Mouse (Mus musculus) embryo, embryonic 11 days (tissue): ENCODE measurements around the gene Fam192a.

Source experiments
- DNase-seq: peaks from one replicate; pipeline ENCODE4 v3.0.0-alpha.2; 2015

Fam192a gene

GRCm38 (mm10) chr8:94601607-94602385 is at the start of gene Fam192a, which contains the start of gene Rspry1:
Fam192a (minus strand) TSS chr8:94601997.
Rspry1 (plus strand) TSS chr8:94601937.
- peak; percentile 100 for DNase-seq

- no peak for DNase-seq
Measured at GRCm38 (mm10) chr8:94649496-94649895, 47.7 kb upstream of the Fam192a start.

- no peak for DNase-seq
Measured at GRCm38 (mm10) chr8:94646165-94646564, 44.4 kb upstream of the Fam192a start.

DNA sequence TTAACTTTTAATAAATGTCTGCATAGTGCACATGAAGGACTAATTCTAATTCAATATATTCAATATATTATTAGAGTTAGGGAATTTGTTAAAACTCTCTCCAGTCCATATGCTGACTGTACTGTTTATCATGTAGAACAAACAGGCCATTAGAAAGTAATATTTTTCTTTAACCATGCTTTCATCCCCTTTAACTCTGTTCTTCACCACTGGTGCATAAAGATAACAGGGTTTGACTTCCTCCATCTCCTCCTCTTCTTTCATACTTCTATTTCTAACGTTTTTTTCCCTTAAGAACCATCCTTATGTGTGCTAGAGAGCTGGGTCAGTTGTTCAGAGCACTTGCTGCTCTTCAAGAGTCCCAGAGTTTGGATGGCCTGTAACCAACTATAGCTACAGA is 43.4 kb upstream of the Fam192a start:
- no peak for DNase-seq

DNA sequence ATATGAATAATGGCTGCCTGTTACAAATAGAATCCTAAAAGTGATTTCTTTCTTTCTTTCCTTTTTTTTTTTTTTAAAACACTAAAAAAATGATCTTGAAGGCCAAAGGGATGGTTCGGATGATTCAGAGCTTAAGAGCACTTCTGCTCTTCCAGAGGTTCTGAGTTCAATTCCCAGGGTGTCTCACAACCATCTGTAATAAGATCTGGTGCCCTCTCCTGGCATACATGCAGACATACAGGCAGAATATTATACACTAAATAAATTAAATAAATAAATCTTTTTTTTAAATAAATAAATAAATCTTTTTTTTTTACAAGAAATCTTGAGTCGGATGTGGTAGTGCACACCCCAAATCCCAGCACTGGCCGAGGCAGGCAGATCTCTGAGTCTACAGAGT is 40.1 kb upstream of the Fam192a start:
- no peak for DNase-seq

DNA sequence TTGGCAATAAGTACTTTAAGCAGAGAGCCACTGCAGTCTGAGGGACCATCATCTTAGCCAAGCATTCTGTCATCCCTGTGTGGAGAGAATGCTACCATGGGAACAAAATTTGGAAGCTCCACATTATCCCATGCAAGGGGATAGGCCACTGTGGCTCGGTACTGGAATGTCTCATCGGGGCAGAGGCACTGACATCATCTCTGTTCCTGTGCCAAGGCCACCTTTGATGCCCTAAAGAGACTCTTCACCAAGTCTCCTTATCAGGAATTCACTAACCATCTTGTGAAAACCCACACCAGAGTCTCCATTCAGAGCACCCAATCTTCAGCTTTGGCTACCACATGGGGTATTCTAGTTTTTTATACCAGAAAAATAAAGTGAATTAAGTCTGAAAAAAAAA is 39.4 kb upstream of the Fam192a start:
- DNase-seq, result no peak

DNA sequence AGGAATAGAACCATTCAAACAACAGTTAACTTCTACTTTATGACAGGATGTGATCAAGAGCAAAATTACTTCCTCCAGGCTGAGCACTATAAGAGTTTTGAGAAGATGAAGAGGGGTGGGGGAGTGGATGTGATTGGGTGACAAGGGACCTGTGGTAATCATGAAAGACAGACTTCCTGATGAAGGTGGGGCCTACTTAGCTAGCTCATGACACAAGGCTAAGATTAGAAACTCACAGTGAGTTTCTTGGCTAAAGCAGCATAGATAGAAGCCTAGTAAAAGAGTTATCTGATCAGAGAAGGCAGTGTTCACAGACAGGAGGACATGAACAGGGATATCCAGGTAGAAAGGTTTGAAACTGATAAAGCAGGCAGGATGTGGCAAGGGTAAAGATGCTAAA is 32.4 kb upstream of the Fam192a start:
- no peak for DNase-seq

DNA sequence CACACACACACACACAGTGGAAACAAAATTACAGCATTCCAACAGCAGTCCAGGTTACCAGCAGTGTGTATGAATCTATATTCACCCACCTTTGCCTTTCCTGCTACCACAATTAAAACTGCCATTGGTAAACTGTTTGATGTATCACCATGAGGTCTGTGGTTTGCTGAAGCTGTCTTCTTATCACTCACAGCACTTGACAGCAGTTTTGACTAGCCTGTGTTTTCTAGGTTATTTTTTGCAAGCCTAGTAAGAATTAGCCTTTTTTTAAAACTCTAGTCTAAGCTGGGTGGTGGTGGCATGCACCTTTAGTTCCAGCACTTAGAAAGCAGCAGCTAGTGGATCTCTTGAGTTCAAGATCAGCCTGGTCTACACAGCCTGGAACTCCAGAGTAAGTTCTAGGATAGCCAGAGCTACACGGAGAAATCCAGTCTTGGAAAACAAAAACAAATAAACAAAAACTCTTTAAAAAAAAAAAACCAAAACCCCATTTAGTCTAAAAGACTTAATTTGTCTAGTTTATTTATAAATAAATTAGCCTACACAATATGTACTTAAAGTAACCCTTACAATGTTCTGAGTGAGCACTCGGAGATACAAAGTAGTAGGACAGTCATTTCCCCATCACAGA is 31.9 kb upstream of the Fam192a start:
- no peak for DNase-seq

GRCm38 (mm10) chr8:94624885-94625284 is 23.1 kb upstream of the Fam192a start:
- no peak for DNase-seq

DNA sequence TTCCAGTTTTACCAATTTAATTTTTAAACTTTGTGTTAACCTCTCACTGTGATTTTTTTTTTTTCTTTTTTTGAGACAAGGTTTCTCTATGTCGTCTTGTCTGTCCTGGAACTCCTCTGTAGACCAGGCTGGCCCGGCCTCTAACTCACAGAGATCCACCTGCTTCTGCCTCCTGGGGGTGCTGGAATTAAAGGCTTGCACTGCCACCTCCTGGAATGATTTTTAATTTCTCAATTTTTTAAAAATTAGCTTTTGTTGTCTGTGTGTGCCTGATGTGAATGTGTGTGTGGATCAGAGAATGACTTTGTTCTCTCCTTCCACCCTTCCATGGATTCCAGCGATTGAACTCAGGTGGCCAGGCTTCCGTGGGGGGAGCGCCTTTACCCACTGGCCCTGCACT is 5.3 kb upstream of the Fam192a start:
- no peak for DNase-seq

DNA sequence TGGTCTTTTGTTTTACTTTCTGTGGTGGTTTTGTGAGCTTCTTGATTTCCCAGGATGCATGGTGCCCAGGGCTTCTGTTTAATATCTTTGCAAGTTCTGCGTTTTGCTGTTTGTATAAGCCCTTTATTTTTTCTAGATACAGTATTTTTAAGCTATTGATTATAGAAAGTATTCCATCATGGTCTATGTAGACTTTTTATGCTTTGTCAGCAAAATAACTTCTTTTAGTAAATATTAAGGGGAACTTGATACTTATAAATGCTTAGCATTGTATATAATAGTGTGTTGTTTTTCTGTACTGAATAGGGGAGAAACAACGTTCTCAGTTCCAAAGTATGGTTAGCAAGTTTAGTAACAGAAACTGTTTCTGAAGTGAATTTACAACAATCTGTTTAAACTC is 2.2 kb upstream of the Fam192a start:
- no peak for DNase-seq

DNA sequence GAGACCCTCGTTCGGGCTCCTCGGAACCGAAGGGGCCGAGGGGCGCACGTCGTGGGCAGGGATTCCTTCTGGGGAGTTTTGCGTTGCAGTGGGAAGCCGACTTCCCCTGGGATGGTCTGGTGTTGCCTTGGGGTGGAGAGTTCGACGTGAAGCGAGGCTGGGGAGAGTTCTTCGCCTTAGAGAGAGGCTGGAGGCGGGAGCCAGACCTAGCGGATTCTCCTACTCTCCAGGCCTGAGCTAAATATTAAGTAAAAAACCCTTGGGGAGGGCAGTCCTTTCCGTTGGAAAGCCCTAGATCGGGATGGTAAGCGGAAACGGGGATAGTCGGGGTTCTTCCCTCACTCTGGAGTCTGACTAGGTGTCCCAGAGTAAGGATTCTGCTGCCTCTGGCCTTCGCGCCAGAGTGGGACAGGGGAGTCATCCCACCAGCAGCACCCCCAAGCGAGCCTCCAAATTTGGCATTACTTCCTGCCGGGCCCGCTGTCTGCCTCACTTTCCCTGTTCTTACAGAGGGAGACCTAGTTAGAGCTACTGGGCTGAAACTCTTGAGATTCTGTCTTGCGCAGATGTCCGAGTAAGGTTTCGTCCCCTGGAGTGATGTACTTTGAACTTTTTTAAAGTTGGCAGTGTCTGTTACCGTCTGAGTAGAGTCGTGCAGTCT is 804 bp upstream of the Fam192a start:
- DNase-seq, result peak; percentile 52

- no peak for DNase-seq
Measured at GRCm38 (mm10) chr8:94601034-94601606, 677 bp downstream of the Fam192a start.

GRCm38 (mm10) chr8:94600478-94600877 is 1.3 kb downstream of the Fam192a start:
- DNase-seq, result no peak

GRCm38 (mm10) chr8:94594211-94594610 is 7.6 kb downstream of the Fam192a start:
- peak; percentile 13 for DNase-seq

- DNase-seq, result no peak
Measured at GRCm38 (mm10) chr8:94591691-94592090, 10.1 kb downstream of the Fam192a start.

- DNase-seq, result peak; percentile 49
Measured at GRCm38 (mm10) chr8:94584238-94584817, 17.5 kb downstream of the Fam192a start.

GRCm38 (mm10) chr8:94582569-94582968 is 19.2 kb downstream of the Fam192a start:
- DNase-seq, result no peak

DNA sequence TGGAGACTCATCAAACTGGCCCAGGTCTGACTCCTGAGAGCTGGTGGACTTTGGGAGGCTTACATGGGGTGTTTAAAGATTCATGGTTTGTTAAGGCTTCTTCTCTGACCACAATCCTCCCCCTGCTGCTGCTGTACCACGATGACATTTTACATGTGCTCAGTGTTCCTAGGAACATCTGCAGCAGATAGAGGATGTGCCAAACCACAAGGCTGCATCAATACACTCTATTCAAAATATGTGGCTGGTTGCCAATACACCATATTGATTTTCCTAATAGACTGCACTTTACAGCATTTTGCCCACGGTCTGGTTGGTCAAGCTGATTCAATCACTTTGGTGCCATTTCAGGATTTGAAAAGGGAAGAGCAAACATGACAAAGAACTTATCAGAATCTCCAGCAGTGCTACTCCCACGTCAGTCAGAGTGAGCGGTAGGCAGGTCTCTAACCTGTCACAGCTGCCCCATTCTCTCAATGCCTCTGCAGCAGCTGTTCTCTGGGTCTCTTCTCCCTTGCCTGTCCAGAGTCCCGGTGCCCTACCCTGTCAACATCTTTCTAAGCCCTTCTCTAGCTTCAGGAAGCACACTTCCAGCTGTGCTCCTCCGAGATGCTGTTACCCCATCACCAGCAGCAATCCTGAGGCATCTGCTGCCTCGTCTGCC is 19.8 kb downstream of the Fam192a start:
- DNase-seq, result no peak

DNA sequence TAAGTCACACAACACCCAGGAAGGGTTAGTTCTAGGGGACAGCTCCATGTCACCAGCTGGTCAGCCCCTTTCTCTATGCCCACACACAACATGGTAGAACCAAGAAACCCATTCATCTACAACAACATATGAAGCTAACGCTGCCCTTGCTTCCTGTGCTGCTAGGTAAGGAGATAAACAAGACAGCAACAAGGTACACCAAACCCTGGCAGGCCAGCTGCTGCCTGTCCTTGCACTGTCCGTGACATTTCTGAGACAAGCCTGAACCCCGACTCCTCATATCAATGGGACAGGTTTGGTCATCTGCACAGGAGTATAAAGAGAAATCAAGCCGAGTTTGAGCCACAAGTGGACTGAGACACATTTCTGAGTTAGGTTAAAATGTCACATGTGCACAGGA is 26.6 kb downstream of the Fam192a start:
- no peak for DNase-seq

DNA sequence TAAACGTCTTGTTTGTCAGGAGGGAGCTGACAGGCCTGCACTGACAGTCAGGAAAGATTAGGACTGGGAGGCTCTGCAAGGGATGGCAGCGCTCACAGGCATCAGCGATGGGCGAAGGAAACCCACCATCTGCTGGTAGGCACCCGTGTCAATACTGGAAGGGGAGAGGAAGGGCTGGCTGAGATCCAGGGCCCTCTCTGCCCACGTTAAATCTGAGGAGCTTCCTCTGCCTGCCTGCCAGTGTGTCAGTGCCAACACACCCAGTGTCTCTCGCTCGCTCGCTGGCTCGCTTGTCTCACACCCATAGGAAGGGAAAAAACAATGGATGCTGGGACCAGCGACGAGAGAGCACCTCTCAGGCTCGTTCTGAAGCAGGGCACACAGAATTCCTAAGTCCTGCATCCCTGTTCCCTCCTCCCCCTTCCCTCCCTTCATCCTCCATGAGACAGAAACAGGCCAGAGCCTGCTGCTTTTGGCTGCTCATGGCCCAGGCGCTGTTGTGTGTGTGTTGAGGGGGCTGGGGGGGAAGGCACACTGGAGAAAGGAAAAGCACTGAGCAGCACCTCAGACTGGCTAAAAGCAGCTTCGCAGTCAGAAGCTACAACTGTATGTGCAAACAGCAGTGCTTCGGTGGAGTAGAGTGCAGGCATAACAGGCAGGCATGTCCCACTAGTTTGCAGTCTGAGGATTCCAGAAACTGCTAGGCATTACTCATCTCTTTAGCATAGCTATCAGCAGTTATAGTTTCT is 27.5 kb downstream of the Fam192a start:
- DNase-seq, result no peak

- no peak for DNase-seq
Measured at GRCm38 (mm10) chr8:94571896-94572295, 29.9 kb downstream of the Fam192a start.
